Mouse (Mus musculus): ENCODE measurements around the gene Fsd1. TPM values are rescaled to one million over a fixed set of nuclear protein-coding genes. Genes with fewer than 3 reads are reported as not detected.

The Fsd1 gene
- polyA plus RNA-seq, 1 experiment from 2014 or later: not detected

DNA sequence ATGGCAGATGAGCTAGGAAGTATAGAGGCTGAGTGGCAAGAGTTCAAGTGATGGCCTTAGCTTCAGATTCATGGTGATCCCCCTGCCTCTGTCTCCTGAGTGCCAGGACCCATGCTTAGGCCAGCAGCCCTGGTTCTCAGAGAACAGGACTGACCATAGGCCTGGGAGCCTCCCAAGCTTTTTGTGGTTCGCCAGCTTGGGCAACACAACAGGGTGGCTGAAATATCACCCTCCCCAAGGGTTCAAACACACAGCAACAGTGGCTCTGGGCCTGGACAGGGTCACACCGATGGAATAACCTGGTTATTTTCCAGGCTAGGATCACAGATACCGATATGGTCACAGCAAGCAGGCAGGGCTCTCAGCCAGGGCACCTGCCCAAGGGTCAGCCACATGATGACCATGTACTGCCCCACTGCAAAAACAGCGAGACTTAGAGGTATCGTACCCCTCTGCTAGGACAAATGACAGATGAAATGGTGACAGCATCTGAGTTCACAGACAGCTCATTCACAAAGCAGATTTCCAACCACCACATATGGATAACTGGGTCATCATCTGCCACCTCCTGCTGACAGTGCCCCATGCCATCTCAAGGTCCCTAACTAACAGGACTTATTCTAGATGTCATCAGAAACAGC lies 41.6 kb downstream of the Fsd1 start:
- Histone ChIP-seq H3K4me3 (ENCODE audit: low read depth, low read length) (no peak overlapping the region), H3K9me3 (ENCODE audit: low read length) (no peaks in the 10 kb centered on the region), H3K27me3 (ENCODE audit: insufficient read depth, low read length) (no peaks in the 10 kb centered on the region), H3K4me1 (ENCODE audit: insufficient read depth) (peaks cover 36% of the 10 kb centered on the region), H3K27ac (ENCODE audit: low read depth) (no peak overlapping the region), H3K9ac (replicated peaks) (no peak overlapping the region), H3K36me3 (replicated peaks; ENCODE audit: insufficient read depth, low read length) (peaks cover 13% of the 10 kb centered on the region), H3K4me2 (ENCODE audit: low read depth, low read length) (no peak overlapping the region)
- no peak for ATAC-seq
- no peak for DNase-seq
- 81% methylated on average over 5 of the region's 5 CpGs for WGBS (ENCODE audit: insufficient replicate concordance)
- TF ChIP-seq CTCF (IDR thresholded peaks at IDR 0.05; ENCODE audit: low read depth) (no peak), EP300 (IDR thresholded peaks at IDR 0.05; ENCODE audit: low read depth) (no peak)

DNA sequence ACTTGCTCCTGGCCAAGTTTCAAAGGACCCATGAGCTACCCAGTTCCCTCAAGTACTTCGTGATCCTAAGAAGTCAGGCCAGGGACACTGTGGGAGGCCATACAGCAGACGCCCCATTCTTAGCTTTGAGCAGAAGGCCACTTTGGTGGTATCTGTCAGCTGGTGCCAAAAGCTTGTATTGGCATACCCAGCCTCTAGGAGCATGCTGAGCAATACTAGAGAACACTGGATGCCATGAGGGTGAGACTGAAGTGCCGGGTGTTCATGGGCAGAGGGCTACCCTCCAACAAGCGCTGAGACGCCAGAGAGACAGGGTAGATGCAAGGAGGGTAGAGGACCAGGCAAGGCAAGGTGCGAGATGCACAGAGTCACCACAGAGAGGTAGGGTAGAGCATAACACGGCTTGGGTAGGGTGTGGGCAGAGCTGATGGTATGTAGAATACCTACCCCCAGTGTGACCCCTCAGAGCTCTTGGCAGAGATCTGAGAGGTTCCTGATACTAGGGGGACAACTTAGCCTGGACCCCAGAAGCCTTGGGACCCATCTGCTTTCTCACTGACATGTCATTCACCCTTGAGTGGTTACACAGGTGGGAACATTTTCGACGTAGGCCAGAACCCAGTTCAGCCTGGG lies 44.0 kb downstream of the Fsd1 start:
- Histone ChIP-seq H3K4me3 (ENCODE audit: low read depth, low read length) (no peak overlapping the region), H3K4me1 (ENCODE audit: insufficient read depth) (peaks cover 46% of the 10 kb centered on the region), H3K9ac (replicated peaks) (0 out of 2 replicates have a peak overlapping the region, but pooled peaks have one; percentile 12), H3K27ac (ENCODE audit: low read depth) (peak overlapping the region; percentile 86; the same call in 1 of the 2 replicates), H3K36me3 (replicated peaks; ENCODE audit: insufficient read depth, low read length) (peaks cover 18% of the 10 kb centered on the region), H3K27me3 (ENCODE audit: insufficient read depth, low read length) (no peaks in the 10 kb centered on the region), H3K4me2 (ENCODE audit: low read depth, low read length) (no peak overlapping the region), H3K9me3 (ENCODE audit: low read length) (no peaks in the 10 kb centered on the region)
- no peak for DNase-seq
- WGBS (ENCODE audit: insufficient replicate concordance): 84% methylated on average over 9 of the region's 9 CpGs
- ATAC-seq: no peak
- TF ChIP-seq EP300 (IDR thresholded peaks at IDR 0.05; ENCODE audit: low read depth): no peak
- no peak for TF ChIP-seq CTCF (IDR thresholded peaks at IDR 0.05; ENCODE audit: low read depth)

GRCm38 (mm10) chr17:56030919-56031318 lies 44.6 kb downstream of the Fsd1 start:
- Histone ChIP-seq H3K27ac (ENCODE audit: low read depth) (peak overlapping the region; percentile 86), H3K9me3 (ENCODE audit: low read length) (no peaks in the 10 kb centered on the region), H3K4me3 (ENCODE audit: low read depth, low read length) (no peak overlapping the region), H3K4me1 (ENCODE audit: insufficient read depth) (peaks cover 46% of the 10 kb centered on the region), H3K27me3 (ENCODE audit: insufficient read depth, low read length) (no peaks in the 10 kb centered on the region), H3K4me2 (ENCODE audit: low read depth, low read length) (no peak overlapping the region), H3K9ac (replicated peaks) (0 out of 2 replicates have a peak overlapping the region, but pooled peaks have one; percentile 12), H3K36me3 (replicated peaks; ENCODE audit: insufficient read depth, low read length) (peaks cover 18% of the 10 kb centered on the region)
- WGBS (ENCODE audit: insufficient replicate concordance): 36% methylated on average over 5 of the region's 5 CpGs
- TF ChIP-seq EP300 (IDR thresholded peaks at IDR 0.05; ENCODE audit: low read depth) (peak; percentile 60), CTCF (IDR thresholded peaks at IDR 0.05; ENCODE audit: low read depth) (peak; percentile 54)
- ATAC-seq (peak; percentile 33), DNase-seq (peak; percentile 40)

- Histone ChIP-seq H3K27me3 (ENCODE audit: insufficient read depth, low read length) (no peaks in the 10 kb centered on the region), H3K4me2 (ENCODE audit: low read depth, low read length) (no peak overlapping the region), H3K4me1 (ENCODE audit: insufficient read depth) (peaks cover 46% of the 10 kb centered on the region), H3K4me3 (ENCODE audit: low read depth, low read length) (no peak overlapping the region), H3K27ac (ENCODE audit: low read depth) (peak overlapping the region; percentile 86), H3K9me3 (ENCODE audit: low read length) (no peaks in the 10 kb centered on the region), H3K36me3 (replicated peaks; ENCODE audit: insufficient read depth, low read length) (peaks cover 18% of the 10 kb centered on the region), H3K9ac (replicated peaks) (no peak overlapping the region)
- TF ChIP-seq CTCF (IDR thresholded peaks at IDR 0.05; ENCODE audit: low read depth) (no peak), EP300 (IDR thresholded peaks at IDR 0.05; ENCODE audit: low read depth) (no peak)
- WGBS (ENCODE audit: insufficient replicate concordance): 77% methylated on average over 7 of the region's 7 CpGs
- ATAC-seq (no peak), DNase-seq (peak; percentile 12)
Observed at GRCm38 (mm10) chr17:56031431-56031830, 45.1 kb downstream of the Fsd1 start.

- H3K36me3 ChIP-seq (replicated peaks; ENCODE audit: insufficient read depth, low read length): peaks cover 18% of the 10 kb centered on the region
- H3K9ac ChIP-seq (replicated peaks): peak overlapping the region; percentile 45
- no peaks in the 10 kb centered on the region for H3K9me3 ChIP-seq (ENCODE audit: low read length)
- WGBS (ENCODE audit: insufficient replicate concordance): 63% methylated on average over 6 of the region's 6 CpGs
- H3K4me1 ChIP-seq (ENCODE audit: insufficient read depth): peaks cover 50% of the 10 kb centered on the region
- H3K4me3 ChIP-seq (ENCODE audit: low read depth, low read length): no peak overlapping the region
- no peaks in the 10 kb centered on the region for H3K27me3 ChIP-seq (ENCODE audit: insufficient read depth, low read length)
- ATAC-seq: peak; percentile 44
- H3K27ac ChIP-seq (ENCODE audit: low read depth): peak overlapping the region; percentile 86
- peak; percentile 32 for DNase-seq
- H3K4me2 ChIP-seq (ENCODE audit: low read depth, low read length): peak overlapping the region; percentile 42
- TF ChIP-seq CTCF (IDR thresholded peaks at IDR 0.05; ENCODE audit: low read depth) (no peak), EP300 (IDR thresholded peaks at IDR 0.05; ENCODE audit: low read depth) (peak; percentile 60)
Observed at GRCm38 (mm10) chr17:56032127-56032733, 45.9 kb downstream of the Fsd1 start.

GRCm38 (mm10) chr17:56032831-56033230 lies 46.5 kb downstream of the Fsd1 start:
- no peak overlapping the region for H3K4me3 ChIP-seq (ENCODE audit: low read depth, low read length)
- H3K36me3 ChIP-seq (replicated peaks; ENCODE audit: insufficient read depth, low read length): peaks cover 18% of the 10 kb centered on the region
- H3K27me3 ChIP-seq (ENCODE audit: insufficient read depth, low read length): no peaks in the 10 kb centered on the region
- H3K9ac ChIP-seq (replicated peaks): 0 out of 2 replicates have a peak overlapping the region, but pooled peaks have one; percentile 17
- no peaks in the 10 kb centered on the region for H3K9me3 ChIP-seq (ENCODE audit: low read length)
- peak overlapping the region; percentile 42 for H3K4me2 ChIP-seq (ENCODE audit: low read depth, low read length)
- no peak for TF ChIP-seq EP300 (IDR thresholded peaks at IDR 0.05; ENCODE audit: low read depth)
- 0 out of 2 replicates have a peak, but pooled peaks have one; percentile 4 for TF ChIP-seq CTCF (IDR thresholded peaks at IDR 0.05; ENCODE audit: low read depth)
- peaks cover 49% of the 10 kb centered on the region for H3K4me1 ChIP-seq (ENCODE audit: insufficient read depth)
- peak overlapping the region; percentile 86 for H3K27ac ChIP-seq (ENCODE audit: low read depth)
- WGBS (ENCODE audit: insufficient replicate concordance): 41% methylated on average over 7 of the region's 7 CpGs
- peak; percentile 21 for DNase-seq
- ATAC-seq: no peak

Measured in liver, postnatal 0 days (tissue).